In the genomic region with DNA sequence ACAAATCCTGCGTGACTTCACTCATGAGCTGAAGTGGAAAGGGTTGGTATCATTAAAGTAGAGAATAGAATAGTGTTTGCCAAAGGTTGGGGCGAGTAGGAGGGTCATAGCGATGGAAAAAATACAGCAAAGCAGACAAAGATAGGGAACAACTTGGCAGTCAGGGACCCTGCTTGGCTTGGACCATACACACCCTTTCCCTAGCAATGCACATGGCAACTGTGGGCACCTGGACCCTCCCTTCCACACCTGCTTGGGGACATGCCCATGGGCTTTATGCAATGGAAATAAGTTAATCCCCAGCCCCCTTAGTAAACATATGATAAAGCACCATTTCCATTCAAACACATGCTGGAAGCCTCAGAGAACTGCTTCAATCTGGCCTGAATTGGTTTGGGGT, we compare ENCODE assay signal across 26 mouse cellular contexts.
DNase-seq lines count a peak whose midpoint lies in the region; ATAC-seq lines count a peak whose summit lies in the region.
"Had no signal": no experiment of that assay in that cellular context is flagged by ENCODE, and none has a peak within 500 bp of the region (broad histone marks: within the 10 kb centered on the region; RNA-seq: fewer than 3 reads in every experiment).

No protein-coding gene starts in this region.

- H3K9ac ChIP-seq in embryonic facial prominence, embryonic 12.5 days, result no peak overlapping the region
- H3K9ac ChIP-seq in embryonic facial prominence, embryonic 13.5 days, result no peak overlapping the region
- no peak overlapping the region for H3K9ac ChIP-seq in stomach, embryonic 14.5 days (replicated peaks; ENCODE audit: low read depth, low read length)
- H3K9ac ChIP-seq in stomach, embryonic 16.5 days (ENCODE audit: low read length), result no peak overlapping the region
- H3K9ac ChIP-seq: embryonic facial prominence, embryonic 15.5 days; forebrain, embryonic 13.5 days; forebrain, embryonic 15.5 days; forebrain, postnatal 0 days had no signal

- DNase-seq in embryonic facial prominence, embryonic 10.5 days (ENCODE audit: low spot score), result no peak
- DNase-seq in frontal cortex, postnatal 36 days (ENCODE audit: low spot score in 2 of 2), result no peak
- no peak for DNase-seq in hindbrain, embryonic 10.5 days (ENCODE audit: low spot score)
- DNase-seq in layer of hippocampus, adult 8-10 months (ENCODE audit: low spot score in 2 of 2), result no peak
- DNase-seq: adrenal gland, adult 8-10 months; adrenal gland, postnatal 14 days; adrenal gland, postnatal 36 days; B cell, adult 2 months; cerebellum, adult 11-12 months; cerebellum, adult 2 months; cerebellum, adult 9-10 months; cerebellum, postnatal 10 days; cerebellum, postnatal 25 days; forebrain, postnatal 0 days had no signal

- H3K27me3 ChIP-seq in embryonic facial prominence, embryonic 12.5 days, result no peaks in the 10 kb centered on the region
- H3K27me3 ChIP-seq in embryonic facial prominence, embryonic 10.5 days (replicated peaks; ENCODE audit: low read depth, poor library complexity, severe bottlenecking), result no peaks in the 10 kb centered on the region
- no peaks in the 10 kb centered on the region for H3K27me3 ChIP-seq in embryonic facial prominence, embryonic 13.5 days
- no peaks in the 10 kb centered on the region for H3K27me3 ChIP-seq in stomach, embryonic 14.5 days (ENCODE audit: control insufficient read depth, insufficient read depth, low read length)
- H3K27me3 ChIP-seq in stomach, embryonic 16.5 days (ENCODE audit: control insufficient read depth, insufficient read depth, low read length), result no peaks in the 10 kb centered on the region
- H3K27me3 ChIP-seq in hindbrain, embryonic 10.5 days (ENCODE audit: insufficient read depth, poor library complexity, severe bottlenecking), result no peaks in the 10 kb centered on the region
- H3K27me3 ChIP-seq: CH12.LX; embryonic facial prominence, embryonic 15.5 days; forebrain, embryonic 13.5 days; forebrain, embryonic 15.5 days had no signal

- WGBS in embryonic facial prominence, embryonic 12.5 days, result 87% methylated on average over 3 of the region's 3 CpGs
- 90% methylated on average over 3 of the region's 3 CpGs for WGBS in embryonic facial prominence, embryonic 10.5 days
- WGBS in embryonic facial prominence, embryonic 13.5 days, result 92% methylated on average over 3 of the region's 3 CpGs
- WGBS in stomach, embryonic 14.5 days, result 74% methylated on average over 3 of the region's 3 CpGs
- WGBS in stomach, embryonic 16.5 days, result 70% methylated on average over 3 of the region's 3 CpGs
- WGBS in hindbrain, embryonic 10.5 days, result 90% methylated on average over 3 of the region's 3 CpGs

- H3K4me3 ChIP-seq in embryonic facial prominence, embryonic 12.5 days, result no peak overlapping the region
- no peak overlapping the region for H3K4me3 ChIP-seq in embryonic facial prominence, embryonic 10.5 days
- no peak overlapping the region for H3K4me3 ChIP-seq in embryonic facial prominence, embryonic 13.5 days
- no peak overlapping the region for H3K4me3 ChIP-seq in stomach, embryonic 14.5 days (ENCODE audit: low read depth, low read length)
- H3K4me3 ChIP-seq in stomach, embryonic 16.5 days (replicated peaks; ENCODE audit: low read length), result no peak overlapping the region
- no peak overlapping the region for H3K4me3 ChIP-seq in hindbrain, embryonic 10.5 days
- H3K4me3 ChIP-seq: embryonic facial prominence, embryonic 15.5 days; forebrain, embryonic 13.5 days; forebrain, embryonic 15.5 days had no signal

- H3K27ac ChIP-seq in embryonic facial prominence, embryonic 12.5 days, result 0 out of 2 replicates have a peak overlapping the region, but pooled peaks have one; percentile 36
- no peak overlapping the region for H3K27ac ChIP-seq in embryonic facial prominence, embryonic 10.5 days (replicated peaks)
- peak overlapping the region; percentile 60 for H3K27ac ChIP-seq in embryonic facial prominence, embryonic 13.5 days
- no peak overlapping the region for H3K27ac ChIP-seq in stomach, embryonic 14.5 days (ENCODE audit: low read length)
- peak overlapping the region; percentile 35; the same call in 1 of the 2 replicates for H3K27ac ChIP-seq in stomach, embryonic 16.5 days (ENCODE audit: low read length)
- H3K27ac ChIP-seq in hindbrain, embryonic 10.5 days, result no peak overlapping the region
- H3K27ac ChIP-seq: embryonic facial prominence, embryonic 15.5 days; forebrain, embryonic 13.5 days; forebrain, embryonic 15.5 days had no signal

- H3K4me1 ChIP-seq in embryonic facial prominence, embryonic 12.5 days, result no peaks in the 10 kb centered on the region
- peaks cover 7% of the 10 kb centered on the region; the same call in 1 of the 2 replicates for H3K4me1 ChIP-seq in embryonic facial prominence, embryonic 10.5 days
- peaks cover 5% of the 10 kb centered on the region; the same call in 1 of the 2 replicates for H3K4me1 ChIP-seq in embryonic facial prominence, embryonic 13.5 days
- H3K4me1 ChIP-seq in stomach, embryonic 14.5 days (ENCODE audit: control insufficient read depth, insufficient read depth, low read length), result no peaks in the 10 kb centered on the region
- H3K4me1 ChIP-seq in stomach, embryonic 16.5 days (ENCODE audit: control insufficient read depth, insufficient read depth, low read length), result 0 out of 2 replicates have a peak, but pooled peaks cover 3% of the 10 kb centered on the region
- H3K4me1 ChIP-seq in hindbrain, embryonic 10.5 days (replicated peaks), result no peaks in the 10 kb centered on the region
- H3K4me1 ChIP-seq: embryonic facial prominence, embryonic 15.5 days; forebrain, embryonic 13.5 days; forebrain, embryonic 15.5 days had no signal

- no peak for ATAC-seq in embryonic facial prominence, embryonic 12.5 days (ENCODE audit: insufficient number of reproducible peaks, insufficient read depth, low FRiP score, low TSS enrichment)
- ATAC-seq in embryonic facial prominence, embryonic 13.5 days (ENCODE audit: insufficient number of reproducible peaks, insufficient read depth, low FRiP score, low TSS enrichment, low read depth), result no peak
- peak; percentile 75; the same call in 1 of the 2 replicates for ATAC-seq in stomach, embryonic 14.5 days (ENCODE audit: insufficient number of reproducible peaks, insufficient read depth, low FRiP score, low read depth)
- ATAC-seq in stomach, embryonic 16.5 days (ENCODE audit: insufficient read depth, low FRiP score), result 0 out of 2 replicates have a peak, but pooled peaks have one; percentile 47
- ATAC-seq: activated CD4-positive, CD25-positive, alpha-beta regulatory T cell, adult 4 months; CD4-positive, CD25-positive, alpha-beta regulatory T cell, adult 4 months; forebrain, embryonic 13.5 days; forebrain, embryonic 15.5 days; forebrain, postnatal 0 days; Patski had no signal

- H3K4me2 ChIP-seq in embryonic facial prominence, embryonic 12.5 days (replicated peaks), result no peak overlapping the region
- H3K4me2 ChIP-seq in embryonic facial prominence, embryonic 13.5 days, result no peak overlapping the region
- no peak overlapping the region for H3K4me2 ChIP-seq in stomach, embryonic 14.5 days (replicated peaks; ENCODE audit: low read depth, low read length)
- no peak overlapping the region for H3K4me2 ChIP-seq in stomach, embryonic 16.5 days (ENCODE audit: low read depth, low read length)
- H3K4me2 ChIP-seq: embryonic facial prominence, embryonic 15.5 days; forebrain, embryonic 13.5 days; forebrain, embryonic 15.5 days had no signal

- H3K36me3 ChIP-seq in embryonic facial prominence, embryonic 12.5 days, result no peaks in the 10 kb centered on the region
- H3K36me3 ChIP-seq in embryonic facial prominence, embryonic 10.5 days (replicated peaks), result no peaks in the 10 kb centered on the region
- no peaks in the 10 kb centered on the region for H3K36me3 ChIP-seq in embryonic facial prominence, embryonic 13.5 days
- H3K36me3 ChIP-seq in stomach, embryonic 14.5 days (ENCODE audit: control insufficient read depth, insufficient read depth, low read length), result no peaks in the 10 kb centered on the region
- no peaks in the 10 kb centered on the region for H3K36me3 ChIP-seq in stomach, embryonic 16.5 days (ENCODE audit: control insufficient read depth, insufficient read depth, low read length)
- no peaks in the 10 kb centered on the region for H3K36me3 ChIP-seq in hindbrain, embryonic 10.5 days
- H3K36me3 ChIP-seq: embryonic facial prominence, embryonic 15.5 days; forebrain, embryonic 15.5 days; G1E had no signal

- no peaks in the 10 kb centered on the region for H3K9me3 ChIP-seq in embryonic facial prominence, embryonic 12.5 days
- H3K9me3 ChIP-seq in embryonic facial prominence, embryonic 10.5 days, result no peaks in the 10 kb centered on the region
- no peaks in the 10 kb centered on the region for H3K9me3 ChIP-seq in embryonic facial prominence, embryonic 13.5 days
- H3K9me3 ChIP-seq in stomach, embryonic 14.5 days (ENCODE audit: control insufficient read depth, low read depth, low read length), result no peaks in the 10 kb centered on the region
- H3K9me3 ChIP-seq in stomach, embryonic 16.5 days (replicated peaks; ENCODE audit: control insufficient read depth, low read length), result no peaks in the 10 kb centered on the region
- no peaks in the 10 kb centered on the region for H3K9me3 ChIP-seq in hindbrain, embryonic 10.5 days
- H3K9me3 ChIP-seq: embryonic facial prominence, embryonic 15.5 days; forebrain, embryonic 13.5 days; forebrain, embryonic 15.5 days; G1E had no signal

Comparison
In these comparisons a context has a peak if more than half of its experiments do, and no peak if none do; other contexts are left out.
1. H3K27ac ChIP-seq: peak in embryonic facial prominence, embryonic 12.5 days (single experiment), embryonic facial prominence, embryonic 13.5 days (single experiment) and stomach, embryonic 16.5 days (single experiment); none in embryonic facial prominence, embryonic 10.5 days (single experiment), stomach, embryonic 14.5 days (single experiment) and hindbrain, embryonic 10.5 days (single experiment).
2. ATAC-seq: peak in stomach, embryonic 14.5 days (single experiment) and stomach, embryonic 16.5 days (single experiment); none in embryonic facial prominence, embryonic 12.5 days (single experiment) and embryonic facial prominence, embryonic 13.5 days (single experiment).